In the genomic region with DNA sequence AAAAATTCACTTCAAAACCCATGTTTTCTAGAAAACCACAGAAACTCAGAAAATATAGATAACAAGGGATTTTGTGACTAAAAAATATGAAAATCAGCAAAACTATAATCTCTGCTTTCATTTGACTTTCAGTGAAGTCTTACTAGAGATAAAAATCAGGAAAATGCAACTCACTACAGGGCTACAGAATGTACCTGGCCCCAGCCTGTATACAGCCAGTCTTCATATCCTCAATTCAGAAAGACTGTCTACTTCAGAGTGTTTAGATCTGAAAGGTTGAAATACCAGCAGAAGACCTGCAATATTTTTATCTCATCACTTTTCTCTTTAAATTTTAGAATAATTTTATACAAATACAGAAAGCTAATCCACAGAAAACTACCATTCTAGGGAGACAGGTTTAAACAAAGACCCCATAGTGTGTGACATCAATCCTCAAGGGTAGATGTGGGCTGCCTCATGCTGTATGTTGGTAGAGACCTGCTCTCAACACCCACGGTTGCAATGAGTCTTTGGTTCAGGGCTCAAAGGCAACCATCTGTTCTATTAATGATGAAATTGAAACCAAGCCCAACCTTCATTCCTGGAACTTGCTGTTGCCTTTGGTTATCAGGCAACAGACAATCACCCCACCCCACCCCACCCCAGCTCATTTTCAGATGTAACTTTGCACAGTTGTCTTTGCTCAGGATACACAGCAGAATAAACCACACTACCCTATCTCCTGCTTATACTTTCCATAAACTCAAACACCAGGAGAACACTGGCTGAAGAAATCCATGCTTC, we compare ENCODE assay signal across 16 mouse cellular contexts. TPM values are rescaled to one million over a fixed set of nuclear protein-coding genes. Genes with fewer than 3 reads are reported as not detected.
A peak's percentile ranks its signal among the peaks of the same experiment; 100 is the strongest.
DNase-seq lines count a peak whose midpoint lies in the region; ATAC-seq and TF ChIP-seq lines count a peak whose summit lies in the region.
"Had no signal": no experiment of that assay in that cellular context is flagged by ENCODE, and none has a peak within 500 bp of the region (broad histone marks: within the 10 kb centered on the region; RNA-seq: fewer than 3 reads in every experiment).

No protein-coding gene starts in this region.

- no peak for TF ChIP-seq CTCF in layer of hippocampus, adult 2 months (conservative IDR thresholded peaks at IDR 0.05)
- TF ChIP-seq CTCF in lung, postnatal 0 days (IDR thresholded peaks at IDR 0.05), result no peak

- ATAC-seq in forebrain, embryonic 14.5 days, result no peak
- ATAC-seq in forebrain, embryonic 15.5 days (replicated peaks), result no peak
- ATAC-seq in liver, embryonic 15.5 days (ENCODE audit: insufficient read depth), result peak; percentile 95
- ATAC-seq in lung, postnatal 0 days, result no peak
- ATAC-seq: hindbrain, embryonic 16.5 days had no signal

- no peak overlapping the region for H3K4me2 ChIP-seq in forebrain, embryonic 14.5 days (ENCODE audit: low read length)
- no peak overlapping the region for H3K4me2 ChIP-seq in forebrain, embryonic 15.5 days (replicated peaks)
- peak overlapping the region; percentile 60 for H3K4me2 ChIP-seq in liver, embryonic 15.5 days
- no peak overlapping the region for H3K4me2 ChIP-seq in lung, postnatal 0 days (replicated peaks; ENCODE audit: low read depth, low read length)
- H3K4me2 ChIP-seq: lung, embryonic 14.5 days; midbrain, embryonic 11.5 days had no signal

- H3K4me3 ChIP-seq in forebrain, embryonic 14.5 days (ENCODE audit: low read depth, low read length), result no peak overlapping the region
- no peak overlapping the region for H3K4me3 ChIP-seq in forebrain, embryonic 15.5 days
- H3K4me3 ChIP-seq in layer of hippocampus, adult 2 months, result no peak overlapping the region
- no peak overlapping the region; the same call in 1 of the 2 replicates for H3K4me3 ChIP-seq in liver, embryonic 15.5 days (replicated peaks)
- no peak overlapping the region for H3K4me3 ChIP-seq in lung, postnatal 0 days (ENCODE audit: low read depth, low read length)

- no peak overlapping the region for H3K9ac ChIP-seq in forebrain, embryonic 14.5 days (ENCODE audit: low read length)
- no peak overlapping the region for H3K9ac ChIP-seq in forebrain, embryonic 15.5 days (replicated peaks)
- no peak overlapping the region for H3K9ac ChIP-seq in liver, embryonic 15.5 days
- H3K9ac ChIP-seq in lung, postnatal 0 days (replicated peaks; ENCODE audit: low read depth), result no peak overlapping the region
- H3K9ac ChIP-seq: lung, embryonic 14.5 days had no signal

- H3K4me1 ChIP-seq in forebrain, embryonic 14.5 days (ENCODE audit: control insufficient read depth, insufficient read depth, low read length), result no peaks in the 10 kb centered on the region
- no peaks in the 10 kb centered on the region for H3K4me1 ChIP-seq in forebrain, embryonic 15.5 days
- peaks cover 51% of the 10 kb centered on the region for H3K4me1 ChIP-seq in liver, embryonic 15.5 days (replicated peaks)
- H3K4me1 ChIP-seq in lung, postnatal 0 days (ENCODE audit: insufficient read depth, low read depth, low read length), result no peaks in the 10 kb centered on the region

- no peak for TF ChIP-seq EP300 in lung, postnatal 0 days (IDR thresholded peaks at IDR 0.05)

- DNase-seq in forebrain, embryonic 14.5 days (ENCODE audit: low spot score), result peak; percentile 10
- DNase-seq in NIH3T3 (ENCODE audit: low read depth), result peak; percentile 26
- DNase-seq in layer of hippocampus, adult 2 months (ENCODE audit: low spot score in 2 of 2), result peak; percentile 20 to 69
- no peak for DNase-seq in adrenal gland, postnatal 10 days
- no peak for DNase-seq in cerebellum, postnatal 14 days
- no peak for DNase-seq in lung, postnatal 0 days (ENCODE audit: low spot score)
- DNase-seq: heart, postnatal 10 days; kidney, adult 9 months; left cerebral cortex, postnatal 4 days; lung, embryonic 14.5 days; right cerebral cortex, postnatal 25 days had no signal

- H3K9me3 ChIP-seq in forebrain, embryonic 14.5 days (replicated peaks; ENCODE audit: control insufficient read depth, low read length), result no peaks in the 10 kb centered on the region
- no peaks in the 10 kb centered on the region for H3K9me3 ChIP-seq in forebrain, embryonic 15.5 days
- no peaks in the 10 kb centered on the region for H3K9me3 ChIP-seq in liver, embryonic 15.5 days (replicated peaks)
- H3K9me3 ChIP-seq in lung, postnatal 0 days (ENCODE audit: low read length), result no peaks in the 10 kb centered on the region

- H3K27ac ChIP-seq in forebrain, embryonic 14.5 days (ENCODE audit: low read depth, low read length), result no peak overlapping the region
- no peak overlapping the region for H3K27ac ChIP-seq in forebrain, embryonic 15.5 days (replicated peaks)
- H3K27ac ChIP-seq in layer of hippocampus, adult 2 months, result peak overlapping the region; percentile 75
- H3K27ac ChIP-seq in liver, embryonic 15.5 days (replicated peaks), result peak overlapping the region; percentile 90
- no peak overlapping the region for H3K27ac ChIP-seq in lung, postnatal 0 days (ENCODE audit: low read length)

- no peaks in the 10 kb centered on the region for H3K27me3 ChIP-seq in forebrain, embryonic 14.5 days (replicated peaks; ENCODE audit: control insufficient read depth, insufficient read depth, low read length)
- no peaks in the 10 kb centered on the region for H3K27me3 ChIP-seq in forebrain, embryonic 15.5 days
- H3K27me3 ChIP-seq in liver, embryonic 15.5 days, result no peaks in the 10 kb centered on the region
- H3K27me3 ChIP-seq in lung, postnatal 0 days (replicated peaks; ENCODE audit: insufficient read depth, low read length), result no peaks in the 10 kb centered on the region
- H3K27me3 ChIP-seq: CH12.LX had no signal

- 47% methylated on average over 1 of the region's 1 CpGs for WGBS in forebrain, embryonic 14.5 days
- WGBS in forebrain, embryonic 15.5 days, result 58% methylated on average over 1 of the region's 1 CpGs
- WGBS in liver, embryonic 15.5 days (ENCODE audit: insufficient replicate concordance), result 9% methylated on average over 1 of the region's 1 CpGs
- WGBS in lung, postnatal 0 days, result 81% methylated on average over 1 of the region's 1 CpGs

- peaks cover 13% of the 10 kb centered on the region; the same call in 1 of the 2 replicates for H3K36me3 ChIP-seq in forebrain, embryonic 14.5 days (ENCODE audit: control insufficient read depth, insufficient read depth, low read length)
- peaks cover 12% of the 10 kb centered on the region for H3K36me3 ChIP-seq in forebrain, embryonic 15.5 days
- no peaks in the 10 kb centered on the region for H3K36me3 ChIP-seq in liver, embryonic 15.5 days (replicated peaks)
- no peaks in the 10 kb centered on the region; the same call in 1 of the 2 replicates for H3K36me3 ChIP-seq in lung, postnatal 0 days (ENCODE audit: insufficient read depth, low read length)

RNA-seq across cellular contexts. Expression of a gene that starts 38.0 kb away (rescaled TPM):
- polyA plus RNA-seq in forebrain, embryonic 14.5 days (2014; fragmentation: Nextera tagmentation; extraction: Ambion mirVana), result 11.6 and 13.8 TPM in 2 replicates
- 11.8 and 12.6 TPM in 2 replicates for polyA plus RNA-seq in forebrain, embryonic 15.5 days (2015; fragmentation: Nextera tagmentation; extraction: Ambion mirVana)
- 10 to 100 TPM; 78.5 to 78.7 TPM for total RNA-seq in layer of hippocampus, adult 2 months (2021)
- polyA plus RNA-seq in liver, embryonic 15.5 days (2015; fragmentation: Nextera tagmentation; extraction: Ambion mirVana), result 0.77 and 0.91 TPM in 2 replicates
- 10 to 100 TPM; 15.7 to 23.0 TPM for total RNA-seq in adrenal gland, postnatal 10 days (2021)
- 4.9 and 5.2 TPM in 2 replicates for polyA plus RNA-seq in lung, postnatal 0 days (2015; fragmentation: Nextera tagmentation; extraction: Ambion mirVana)

Comparison
In these comparisons a context has a peak if more than half of its experiments do, and no peak if none do; other contexts are left out.
1. DNase-seq: peak in forebrain, embryonic 14.5 days (single experiment), NIH3T3 (single experiment) and layer of hippocampus, adult 2 months (2 of 2); none in adrenal gland, postnatal 10 days (single experiment), cerebellum, postnatal 14 days (0 of 2) and lung, postnatal 0 days (single experiment).
2. H3K27ac ChIP-seq: peak in layer of hippocampus, adult 2 months (single experiment) and liver, embryonic 15.5 days (single experiment); none in forebrain, embryonic 14.5 days (single experiment), forebrain, embryonic 15.5 days (single experiment) and lung, postnatal 0 days (single experiment).